Mouse (Mus musculus) left cerebral cortex, adult 9 months (tissue): Measurements from ENCODE around the gene Ano6.
A peak's percentile ranks its signal among the peaks of the same experiment; 100 is the strongest.

ENCODE experiments used
- DNase-seq, 2 experiments: peaks; one replicate each; pipeline ENCODE4 v3.0.0; 2022; ENCODE audit warnings: low spot score in 2 of 2

The Ano6 gene

GRCm38 (mm10) chr15:95931013-95931775, 140.6 kb downstream of the Ano6 start:
- DNase-seq = peak; percentile 40 to 72

DNA sequence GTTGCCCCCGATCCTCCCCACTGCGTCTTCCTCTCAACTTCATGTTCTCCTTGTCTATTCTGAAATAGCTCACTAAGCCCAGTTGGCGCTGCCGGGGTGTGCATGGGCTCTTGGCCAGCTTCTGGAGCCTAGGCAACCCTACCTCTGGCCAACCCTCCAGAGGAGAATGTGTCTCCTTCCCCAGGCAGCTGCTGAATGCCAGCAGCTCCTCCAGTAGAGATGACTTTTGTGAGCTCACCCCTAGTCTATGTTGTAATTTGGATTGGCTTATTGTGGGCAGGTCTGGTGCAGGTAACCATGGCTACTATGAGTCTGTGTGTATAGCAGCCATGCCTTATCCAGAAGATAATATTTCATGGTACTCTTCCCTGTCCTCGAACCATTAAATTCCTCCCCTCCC, 141.7 kb downstream of the Ano6 start:
- DNase-seq = peak; percentile 35 to 76

GRCm38 (mm10) chr15:95935141-95935540, 144.5 kb downstream of the Ano6 start:
- DNase-seq = peak in 1 of 2 experiments; percentile 62

DNA sequence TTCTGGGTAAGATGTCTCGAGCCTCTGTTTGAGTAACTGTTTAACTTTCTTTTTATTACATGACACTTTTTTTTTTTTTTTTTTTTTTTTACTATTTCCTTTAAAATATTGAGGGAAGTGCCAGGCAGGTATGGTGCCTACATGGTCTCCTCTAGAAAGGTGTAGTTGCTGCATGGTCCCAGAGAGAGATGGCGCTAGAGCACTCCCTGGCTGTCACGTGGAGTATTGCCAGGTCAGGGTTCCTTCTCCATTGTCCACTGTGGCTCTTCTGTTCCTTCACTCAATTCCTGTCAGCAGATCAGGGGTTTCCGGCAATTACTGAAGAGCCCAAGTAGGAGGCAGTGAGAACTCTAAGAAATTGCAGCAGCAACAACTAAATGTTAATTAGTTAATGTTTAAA, 152.8 kb downstream of the Ano6 start:
- no peak for DNase-seq

DNA sequence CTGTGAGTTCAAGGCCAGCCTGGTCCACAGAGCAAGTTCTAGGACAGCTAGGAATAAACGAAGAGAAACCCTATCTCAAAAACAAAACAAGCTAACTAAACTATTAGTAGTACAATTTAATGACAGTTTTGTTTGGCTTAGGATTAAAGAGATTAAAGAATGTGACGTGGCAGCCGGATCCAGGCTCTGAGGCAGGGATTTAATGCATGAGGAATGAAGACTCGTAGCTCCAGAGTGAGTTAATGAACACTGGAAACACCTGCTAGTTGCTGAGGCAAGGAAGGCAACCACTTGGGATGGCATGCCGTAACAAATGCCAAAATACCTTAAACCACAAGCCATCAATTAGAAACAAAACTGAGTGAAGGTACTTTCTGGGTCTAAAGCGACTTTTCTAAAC, 153.7 kb downstream of the Ano6 start:
- no peak for DNase-seq

DNA sequence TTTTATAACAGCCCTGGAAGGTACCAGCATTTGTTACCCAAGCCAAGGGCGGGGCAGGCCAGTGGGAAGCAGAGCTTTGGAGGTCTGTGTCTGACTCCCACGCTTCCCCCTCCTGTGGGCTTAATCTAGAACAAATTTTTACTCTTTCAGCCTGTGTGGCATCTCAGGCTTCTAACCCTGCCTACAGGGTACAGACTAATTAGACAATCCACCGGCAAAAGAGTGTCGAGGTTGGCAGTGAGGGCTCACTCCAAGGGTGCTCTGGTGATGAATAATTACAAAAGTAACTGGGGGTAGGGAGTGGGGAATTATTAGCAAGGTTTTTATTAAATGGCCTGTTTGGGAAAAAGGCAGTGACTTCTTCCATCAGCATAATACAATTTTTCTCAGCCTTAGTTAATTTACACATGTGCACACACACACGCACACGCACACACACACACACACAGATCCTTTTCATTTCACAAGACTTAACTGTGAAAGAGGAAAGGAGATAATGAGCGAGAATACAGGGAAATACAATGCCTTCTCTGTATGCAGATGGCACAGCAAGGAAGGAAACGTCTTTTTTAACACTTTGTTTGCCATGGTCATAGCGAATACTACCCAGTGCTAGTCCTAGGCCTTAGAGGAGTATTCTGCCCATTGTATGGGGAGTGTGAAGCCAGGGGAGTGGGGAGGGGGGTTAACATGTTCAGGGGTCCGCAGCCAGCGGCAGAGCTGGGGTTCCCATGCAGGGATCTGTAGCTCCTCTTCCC, 155.5 kb downstream of the Ano6 start:
- no peak for DNase-seq

- no peak for DNase-seq
Observed at GRCm38 (mm10) chr15:95948411-95948810, 157.8 kb downstream of the Ano6 start.

DNA sequence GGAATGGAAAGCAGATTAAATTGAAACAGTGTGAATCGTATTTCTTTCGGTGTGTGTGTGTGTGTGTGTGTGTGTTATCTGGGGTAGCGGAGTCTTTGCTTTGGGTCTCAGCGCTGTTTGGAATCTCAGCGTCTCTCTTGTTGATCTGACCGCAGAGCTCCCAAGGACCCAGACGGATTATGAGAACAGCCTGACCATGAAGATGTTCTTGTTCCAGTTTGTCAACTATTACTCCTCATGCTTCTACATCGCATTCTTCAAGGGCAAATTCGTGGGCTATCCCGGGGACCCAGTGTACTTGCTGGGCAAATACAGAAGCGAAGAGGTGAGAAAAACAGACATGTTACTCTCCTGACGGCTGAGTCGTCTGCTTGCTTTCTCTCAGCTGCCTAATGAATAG, 158.7 kb downstream of the Ano6 start:
- no peak for DNase-seq

DNA sequence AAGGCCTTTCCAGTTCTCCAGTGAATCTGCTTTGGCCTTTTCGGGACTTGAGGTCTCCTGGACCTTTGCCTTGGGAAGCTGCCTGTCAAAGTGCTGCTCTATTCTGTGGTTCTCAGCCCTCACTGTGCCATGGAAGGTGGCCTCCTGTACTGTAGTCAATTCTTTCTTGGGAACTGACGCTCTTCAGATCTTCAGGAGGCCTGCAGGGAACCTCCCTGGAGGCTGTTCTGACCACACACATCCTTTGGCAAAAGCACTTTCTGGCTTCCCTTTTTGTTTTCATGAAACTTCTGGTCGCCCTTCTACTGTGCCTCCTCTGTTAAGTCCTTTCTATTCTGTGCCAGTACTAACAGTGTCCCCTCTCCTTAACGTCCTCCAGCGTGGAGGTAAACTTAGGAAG, 160.9 kb downstream of the Ano6 start:
- no peak for DNase-seq

DNA sequence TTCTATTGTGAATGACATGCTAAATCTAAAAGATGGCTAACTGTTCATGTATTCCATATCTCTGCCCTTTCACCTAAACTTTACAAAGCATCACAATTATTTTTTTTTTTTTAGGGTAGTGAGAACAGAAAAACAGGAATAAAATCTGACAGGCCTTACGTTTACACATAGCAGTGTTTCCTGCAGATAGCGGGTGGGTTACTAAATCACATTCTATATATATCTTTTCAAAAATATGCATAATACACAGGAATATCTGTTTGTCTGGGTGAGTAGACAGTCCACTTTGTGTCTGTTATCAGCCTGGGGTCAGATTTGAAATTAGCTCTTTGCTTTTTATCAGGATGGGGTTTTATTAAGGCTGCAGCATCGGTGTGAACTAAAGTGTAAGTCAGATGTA, 166.0 kb downstream of the Ano6 start:
- no peak for DNase-seq

GRCm38 (mm10) chr15:95962411-95963123, 171.9 kb downstream of the Ano6 start:
- DNase-seq = no peak

DNA sequence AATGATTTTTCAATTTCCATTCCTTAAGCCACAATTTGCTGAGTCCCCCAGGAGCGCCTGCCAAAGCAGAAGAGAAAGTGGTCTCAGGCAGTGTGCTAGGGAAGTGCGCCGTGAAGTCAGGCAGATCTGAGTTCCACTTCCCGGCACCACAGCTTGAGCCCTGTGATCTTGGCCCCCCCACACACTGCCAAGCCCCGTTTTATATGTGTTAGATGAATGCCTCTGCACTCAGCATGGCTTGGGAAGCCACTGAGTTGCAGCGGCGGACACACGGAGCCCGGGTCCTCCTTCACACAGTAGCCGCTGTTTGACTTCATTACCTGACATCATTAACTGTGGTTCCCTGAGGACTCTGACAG, 172.5 kb downstream of the Ano6 start:
- no peak for DNase-seq

DNA sequence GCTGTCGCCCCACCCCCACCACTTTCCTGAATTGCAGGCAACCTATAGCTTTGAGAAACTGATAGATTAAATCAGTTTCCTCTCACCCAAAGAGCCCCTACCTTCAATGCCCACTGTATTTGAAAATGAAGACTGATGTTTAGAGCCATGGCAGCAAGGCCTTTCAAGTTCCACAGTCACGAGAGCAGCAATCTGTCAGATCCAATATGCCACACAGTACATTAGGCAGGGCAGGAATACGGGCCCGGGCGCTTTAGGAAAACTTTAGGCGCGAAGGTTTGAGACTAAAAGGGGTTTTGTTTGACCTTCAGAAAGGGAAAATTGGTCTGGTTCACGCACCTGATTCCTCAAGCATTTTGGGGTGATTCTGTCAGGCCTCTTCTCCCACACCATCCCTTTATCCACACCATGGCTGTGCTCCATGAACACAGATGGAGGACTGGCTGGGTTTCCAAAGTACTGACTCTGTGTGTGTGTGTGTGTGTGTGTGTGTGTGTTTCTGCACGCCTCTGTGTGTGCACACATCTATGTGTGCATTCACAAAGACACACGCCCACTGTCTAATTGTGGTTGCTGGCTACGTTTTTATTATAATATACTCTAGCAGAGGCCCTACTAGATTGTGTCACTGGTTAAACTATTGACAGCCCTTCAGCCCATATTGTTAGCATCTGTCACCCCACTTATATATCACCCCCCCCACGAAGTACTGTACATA, 173.0 kb downstream of the Ano6 start:
- DNase-seq = no peak

DNA sequence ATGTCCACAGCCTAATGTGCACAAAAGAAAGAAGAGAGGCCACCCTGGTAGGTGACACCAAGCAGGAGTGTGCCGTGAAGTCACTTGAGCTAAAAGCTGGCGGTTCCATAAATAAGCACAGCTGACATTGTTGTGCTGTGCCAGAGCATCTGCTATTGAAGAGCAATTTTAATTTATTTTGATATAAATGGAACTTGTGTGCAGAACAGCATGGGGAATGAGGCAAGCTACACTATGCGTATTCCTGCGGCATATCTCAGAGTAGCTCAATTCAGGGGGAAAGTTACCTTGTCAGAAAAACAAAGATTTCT, 173.6 kb downstream of the Ano6 start:
- DNase-seq = no peak

- DNase-seq = no peak
Observed at GRCm38 (mm10) chr15:95966979-95967378, 176.3 kb downstream of the Ano6 start.

- no peak for DNase-seq
Observed at GRCm38 (mm10) chr15:95967516-95968196, 177.0 kb downstream of the Ano6 start.

GRCm38 (mm10) chr15:95969596-95969995, 179.0 kb downstream of the Ano6 start:
- DNase-seq = no peak

DNA sequence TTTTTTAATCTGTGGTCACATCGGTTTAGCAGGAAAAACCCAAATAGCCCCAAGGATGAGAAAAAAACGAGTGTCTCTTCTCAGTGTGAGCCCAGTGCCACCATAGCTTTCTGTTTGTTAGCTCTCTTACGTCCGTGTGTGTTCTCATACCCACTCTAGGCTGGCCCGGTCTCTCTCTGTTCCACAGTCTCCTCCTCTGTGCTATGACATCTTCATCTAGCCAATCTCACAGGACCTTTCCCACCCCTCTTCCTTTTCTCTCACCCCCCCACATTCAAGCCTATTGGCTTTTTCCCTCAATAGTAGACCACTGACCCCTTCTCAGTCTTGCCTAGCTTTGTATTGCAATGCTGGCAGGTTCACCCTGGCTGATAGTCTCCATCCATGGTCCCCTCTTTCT, 179.5 kb downstream of the Ano6 start:
- DNase-seq = no peak

GRCm38 (mm10) chr15:95970691-95971090, 180.0 kb downstream of the Ano6 start:
- DNase-seq = no peak

DNA sequence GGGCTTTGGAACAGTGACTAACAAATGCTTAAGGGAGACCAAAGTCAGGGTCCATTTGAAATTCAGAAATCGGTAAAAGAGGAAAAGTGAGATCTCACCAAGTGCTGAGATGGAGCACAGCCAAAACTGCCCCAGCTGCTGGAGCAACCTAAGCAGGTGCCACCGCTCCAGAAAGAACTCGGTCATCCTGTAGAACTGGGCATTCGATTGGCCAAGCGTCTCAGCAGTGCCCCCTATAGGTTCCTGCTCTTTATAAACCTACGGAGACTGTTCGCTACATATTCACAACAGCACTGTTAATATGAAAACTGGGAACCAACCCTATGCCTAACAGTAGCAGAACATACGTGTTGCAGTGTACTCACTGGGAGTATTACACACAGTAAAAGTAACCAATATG, 180.7 kb downstream of the Ano6 start:
- no peak for DNase-seq

DNA sequence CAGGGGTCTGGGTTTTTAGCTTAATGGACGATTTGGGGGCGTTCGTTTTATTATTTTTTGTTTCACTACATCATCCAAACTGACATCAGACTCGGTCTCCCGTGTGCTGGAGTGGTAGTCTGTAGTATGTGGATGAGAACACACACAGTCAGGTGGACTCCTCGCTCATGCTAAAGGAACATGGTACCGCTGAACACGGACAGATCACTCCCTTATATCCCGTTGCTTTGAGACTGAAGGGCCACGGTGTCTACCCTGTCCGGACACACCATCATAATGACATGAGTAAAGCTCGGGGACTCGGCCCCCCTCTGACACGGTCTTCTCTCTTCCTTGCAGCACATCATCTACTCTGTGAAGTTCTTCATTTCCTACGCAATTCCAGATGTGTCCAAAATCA, 181.5 kb downstream of the Ano6 start:
- DNase-seq = no peak

GRCm38 (mm10) chr15:95972621-95973020, 182.0 kb downstream of the Ano6 start:
- DNase-seq = no peak
